Comparison of ENCODE assay signal across 1 mouse cellular context in the genomic region with DNA sequence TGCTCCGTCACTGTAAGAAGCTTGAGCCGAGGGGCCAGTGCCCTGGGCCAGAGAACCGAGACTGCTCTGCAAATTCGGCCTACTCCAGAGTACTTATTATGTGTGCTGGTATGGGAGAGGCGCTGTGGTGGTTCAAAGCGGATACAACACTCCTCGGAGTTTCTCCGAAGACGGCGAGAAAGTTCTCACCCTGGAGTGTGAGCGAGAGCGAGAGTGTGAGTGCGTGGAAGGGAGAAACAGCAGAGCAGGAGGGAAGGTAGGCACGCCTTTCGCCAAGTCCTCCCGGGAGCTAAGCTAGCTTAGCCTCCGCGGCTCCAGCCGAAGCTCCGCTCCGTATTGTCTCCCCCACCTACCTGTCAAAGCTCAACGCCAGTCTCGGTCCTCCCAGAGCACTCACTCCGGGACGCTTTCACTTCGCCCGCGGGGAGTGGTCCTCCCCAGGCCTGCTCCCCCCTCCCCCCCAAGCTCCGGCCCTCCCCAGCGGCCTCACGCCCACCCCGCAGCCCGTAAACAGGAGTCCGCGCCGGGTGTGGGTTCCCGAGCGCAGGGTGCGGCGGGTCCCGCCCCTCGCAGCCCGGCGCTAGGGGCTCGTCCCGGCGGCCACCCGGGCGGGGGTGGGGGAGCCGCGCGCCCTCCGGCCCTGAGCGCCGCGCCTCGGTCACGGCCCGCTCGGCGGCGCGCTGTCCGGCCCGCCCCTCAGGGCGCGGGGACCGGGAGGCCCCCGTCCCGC.
TF ChIP-seq lines count a peak whose summit lies in the region.

No protein-coding gene starts in this region.

TF ChIP-seq in CH12.LX, 34 proteins besides CTCF, POLR2A, EP300 and RAD21 (continued from another document):
- TF ChIP-seq CHD2 (IDR thresholded peaks at IDR 0.05; ENCODE audit: low read length): no peak
- no peak for TF ChIP-seq MXI1 (IDR thresholded peaks at IDR 0.05; ENCODE audit: low read depth, low read length)
- no peak for TF ChIP-seq POLR2AphosphoS2 (IDR thresholded peaks at IDR 0.05; ENCODE audit: low read depth, low read length)
- no peak for TF ChIP-seq ETS1 (conservative IDR thresholded peaks at IDR 0.05; ENCODE audit: low read depth, low read length)
- no peak for TF ChIP-seq ZC3H11A (IDR thresholded peaks at IDR 0.05; ENCODE audit: low read depth, low read length)
